Mouse (Mus musculus): Measurements from ENCODE around the gene Zfhx2.
A peak's percentile ranks its signal among the peaks of the same experiment; 100 is the strongest.

The Zfhx2 gene

DNA sequence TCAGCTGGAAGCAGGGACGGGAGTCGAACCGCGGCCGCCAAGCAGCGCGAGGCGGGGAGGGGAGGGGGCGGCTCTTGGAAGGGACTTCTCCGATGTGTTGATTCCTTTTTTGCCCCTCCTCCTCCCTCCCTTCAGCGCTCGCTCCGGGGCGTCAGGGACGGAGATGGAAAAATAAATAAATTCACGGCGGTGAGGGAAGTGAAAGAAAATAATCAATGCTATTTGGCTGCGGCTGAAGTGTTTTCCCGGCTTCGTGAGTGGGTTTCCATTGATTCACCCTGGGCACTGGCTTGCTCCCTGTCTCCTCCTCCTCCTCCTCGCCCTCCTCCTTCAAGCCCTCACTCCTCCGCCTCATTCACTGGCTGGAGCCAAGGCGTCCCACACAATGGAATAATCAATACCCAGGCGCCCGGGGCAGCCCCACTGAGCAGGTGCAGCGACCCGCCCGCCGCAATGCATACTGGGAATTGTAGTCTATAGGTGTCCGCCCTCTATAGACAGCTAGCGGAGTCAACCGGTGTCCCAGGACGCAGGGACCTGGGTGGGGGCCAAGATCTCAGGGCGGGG, at the start of gene Zfhx2:
TSS of gene Zfhx2 (minus strand) at position 314 of the 567 bp plus-strand sequence.
- peak; percentile 57 for DNase-seq (ENCODE audit: low spot score)

DNA sequence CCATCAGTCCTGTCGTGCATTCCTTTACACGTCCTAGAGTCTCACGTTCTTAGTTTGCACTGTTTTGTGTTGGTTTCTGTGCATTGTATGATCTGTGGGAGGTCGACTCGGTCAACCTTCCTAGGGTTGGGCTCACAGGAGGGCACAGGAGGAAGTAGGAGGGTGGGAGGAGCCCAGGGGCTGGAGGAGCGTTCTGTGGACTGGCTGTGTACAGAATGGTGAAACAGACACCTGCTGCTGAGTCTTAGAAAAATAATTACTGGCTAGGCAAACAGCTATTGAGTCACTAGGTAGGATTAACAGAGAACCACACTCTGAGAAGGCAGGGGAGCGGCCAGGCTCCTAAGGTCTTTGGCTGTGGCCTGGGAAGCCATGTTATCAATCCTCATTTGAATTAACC, 47.2 kb upstream of the Zfhx2 start:
- DNase-seq (ENCODE audit: low spot score), result no peak

GRCm38 (mm10) chr14:55135676-55136075, 43.6 kb upstream of the Zfhx2 start:
- DNase-seq (ENCODE audit: low spot score), result no peak

DNA sequence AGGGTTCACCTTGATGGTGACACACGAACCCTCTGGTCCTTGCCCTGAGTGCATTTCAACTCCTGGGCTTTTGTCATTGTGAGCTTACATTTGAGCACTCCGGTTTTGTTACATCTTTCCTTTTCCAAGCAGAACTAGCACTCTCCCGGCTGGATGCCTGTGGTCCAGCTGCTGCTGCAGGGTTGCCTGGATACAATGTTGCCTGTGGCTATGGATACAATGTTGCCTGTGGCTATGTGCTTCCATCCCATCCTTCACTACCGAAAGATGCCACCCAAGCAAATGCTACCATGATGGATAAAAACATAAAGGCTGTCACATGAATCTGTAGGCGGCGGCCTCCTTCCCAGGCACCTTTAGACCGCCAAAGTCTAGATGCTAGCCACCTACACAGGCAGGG, 34.4 kb upstream of the Zfhx2 start:
- DNase-seq (ENCODE audit: low spot score), result no peak

- no peak for DNase-seq (ENCODE audit: low spot score)
Measured at GRCm38 (mm10) chr14:55125711-55126110, 33.6 kb upstream of the Zfhx2 start.

DNA sequence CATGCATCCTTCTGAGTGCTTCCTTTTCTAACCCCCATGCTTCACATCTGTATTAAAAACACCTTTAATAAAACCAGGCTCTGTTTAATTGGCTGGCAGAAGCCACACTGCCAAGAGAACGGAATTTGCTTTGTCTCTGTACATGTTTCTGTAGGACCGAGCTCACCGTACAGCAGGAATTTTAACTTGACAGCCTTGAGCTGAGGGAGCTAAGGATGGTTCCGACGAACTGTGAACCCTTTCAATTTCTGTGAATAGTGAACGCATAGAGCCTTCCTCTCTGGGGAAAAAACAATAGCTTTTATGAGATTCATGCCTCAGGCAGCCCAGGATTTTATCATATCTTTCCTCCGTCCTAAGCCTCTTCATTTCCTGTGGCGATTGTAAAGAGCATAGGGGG, 30.2 kb upstream of the Zfhx2 start:
- no peak for DNase-seq (ENCODE audit: low spot score)

GRCm38 (mm10) chr14:55121947-55122346, 29.8 kb upstream of the Zfhx2 start:
- no peak for DNase-seq (ENCODE audit: low spot score)

- DNase-seq (ENCODE audit: low spot score), result no peak
Measured at GRCm38 (mm10) chr14:55119421-55120134, 27.5 kb upstream of the Zfhx2 start.

- no peak for DNase-seq (ENCODE audit: low spot score)
Measured at GRCm38 (mm10) chr14:55118852-55119251, 26.7 kb upstream of the Zfhx2 start.

DNA sequence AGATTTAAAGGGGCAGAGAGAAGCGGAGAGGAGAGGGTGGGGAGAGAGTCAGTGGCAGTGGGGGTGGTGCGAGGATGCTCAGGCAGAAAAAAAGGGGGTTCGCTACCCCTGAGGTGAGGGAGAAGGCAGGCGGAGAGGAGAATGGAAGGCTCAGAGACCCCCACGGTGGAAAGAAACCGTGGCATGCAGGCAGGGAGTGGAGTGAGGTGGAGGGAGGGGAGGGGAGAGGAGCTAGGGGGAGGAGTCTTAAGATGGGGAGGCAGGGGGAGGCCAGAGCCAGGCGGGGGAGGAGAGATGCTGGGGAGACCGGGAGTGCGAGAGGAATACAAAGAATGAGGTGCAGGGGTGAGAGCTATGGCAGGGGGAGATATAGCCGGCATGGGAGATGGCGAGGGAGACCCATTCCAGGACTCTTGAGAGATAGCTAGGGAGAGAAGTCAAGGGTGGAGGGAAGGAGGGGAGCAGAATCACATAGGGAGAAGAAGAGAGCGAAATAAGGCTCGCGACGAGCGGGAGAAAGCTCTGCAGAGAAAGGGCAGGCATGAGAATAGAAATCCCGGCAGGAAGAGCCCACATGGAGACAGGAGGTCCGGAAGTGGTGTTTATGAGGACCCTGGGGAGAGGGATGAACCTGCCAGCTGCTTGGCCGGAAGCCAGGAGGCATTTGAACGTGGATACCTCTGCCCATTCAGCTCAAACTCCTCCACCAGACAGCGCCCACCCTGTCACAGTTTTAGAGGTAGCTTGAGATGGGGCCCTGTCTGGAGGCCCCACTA, 24.5 kb upstream of the Zfhx2 start, which contains the start of gene Jph4:
TSS of gene Jph4 (minus strand) at position 511 of the 776 bp plus-strand sequence.
- no peak for DNase-seq (ENCODE audit: low spot score)

- DNase-seq (ENCODE audit: low spot score), result no peak
Measured at GRCm38 (mm10) chr14:55115846-55116245, 23.7 kb upstream of the Zfhx2 start.

DNA sequence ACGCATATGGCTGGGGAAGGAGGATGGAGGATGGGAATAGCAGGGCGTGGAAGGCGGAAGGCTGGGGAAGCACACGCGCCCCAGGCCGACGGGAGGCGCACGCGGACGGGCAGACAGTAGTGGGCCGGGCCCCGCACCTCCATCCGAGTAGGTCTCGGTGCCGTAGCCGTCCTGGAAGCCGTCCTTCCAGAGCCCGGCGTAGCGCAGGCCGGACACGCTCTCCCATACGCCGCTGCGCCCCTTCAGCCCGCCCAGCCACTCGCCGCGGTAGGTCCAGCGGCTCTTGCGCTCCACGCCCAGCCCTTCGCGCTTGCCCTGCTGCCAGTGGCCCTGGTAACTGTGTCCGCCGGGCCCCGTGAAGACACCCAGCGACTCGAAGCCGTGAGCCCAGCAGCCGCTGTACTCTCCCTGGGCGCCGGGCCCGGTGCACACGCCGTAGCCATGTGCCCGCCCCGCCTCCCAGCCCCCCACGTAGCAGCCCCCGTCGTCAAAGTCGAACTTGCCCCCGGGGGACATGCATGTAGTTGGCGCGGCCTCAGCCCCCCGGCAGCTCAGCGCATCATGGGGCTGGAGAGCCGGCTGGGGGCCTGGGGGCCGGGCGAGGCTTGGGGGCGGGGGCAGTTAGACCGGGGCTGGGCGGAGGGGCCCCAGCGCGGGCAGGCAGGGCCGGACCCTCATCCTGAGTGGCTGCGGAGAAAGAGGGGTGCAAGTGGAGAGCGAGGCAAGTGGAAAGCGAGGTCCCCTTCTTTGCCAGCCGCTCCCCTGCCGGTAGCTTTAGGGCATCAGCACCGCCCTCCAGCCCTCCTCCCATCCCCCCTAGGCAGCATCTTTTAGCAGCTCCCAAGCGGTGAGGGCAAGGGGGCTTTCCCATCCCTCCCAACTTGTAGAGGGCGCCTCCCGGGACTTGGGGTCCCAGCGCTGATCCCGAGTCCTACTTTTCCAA, 22.9 kb upstream of the Zfhx2 start:
- DNase-seq (ENCODE audit: low spot score), result no peak

DNA sequence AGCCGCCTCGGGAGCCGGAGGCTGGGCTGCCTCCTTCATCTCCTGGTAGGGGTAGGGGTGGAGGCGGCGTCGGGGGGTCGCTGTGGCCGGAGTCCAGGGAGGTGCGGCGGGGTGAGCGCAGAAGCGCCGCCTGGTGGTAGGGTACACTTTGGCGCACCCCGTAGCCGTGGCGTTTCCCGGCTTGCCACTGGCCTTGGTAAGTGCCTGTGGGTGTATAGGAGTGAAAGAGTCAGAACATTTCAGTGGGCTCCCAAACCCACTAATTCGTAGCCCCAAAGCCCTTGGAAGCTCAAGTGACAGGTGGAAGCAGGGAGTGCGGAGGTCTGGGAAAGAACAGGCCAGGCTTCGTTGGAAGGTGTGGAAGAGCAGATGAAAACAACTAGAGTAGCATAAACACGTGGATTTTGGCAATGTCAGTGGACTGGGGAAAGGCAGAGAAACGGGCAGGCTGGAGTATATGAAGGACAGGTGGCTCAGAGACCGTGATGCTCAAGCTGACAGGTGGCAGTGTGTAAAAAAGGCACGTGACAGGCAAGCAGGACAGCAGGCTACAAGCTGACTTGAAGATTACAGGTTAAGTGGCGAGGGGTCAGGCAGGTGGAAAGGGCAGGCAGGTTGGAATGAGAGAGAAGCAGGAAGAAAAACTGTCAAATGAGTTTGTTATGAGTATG, 22.0 kb upstream of the Zfhx2 start:
- peak; percentile 11 for DNase-seq (ENCODE audit: low spot score)

DNA sequence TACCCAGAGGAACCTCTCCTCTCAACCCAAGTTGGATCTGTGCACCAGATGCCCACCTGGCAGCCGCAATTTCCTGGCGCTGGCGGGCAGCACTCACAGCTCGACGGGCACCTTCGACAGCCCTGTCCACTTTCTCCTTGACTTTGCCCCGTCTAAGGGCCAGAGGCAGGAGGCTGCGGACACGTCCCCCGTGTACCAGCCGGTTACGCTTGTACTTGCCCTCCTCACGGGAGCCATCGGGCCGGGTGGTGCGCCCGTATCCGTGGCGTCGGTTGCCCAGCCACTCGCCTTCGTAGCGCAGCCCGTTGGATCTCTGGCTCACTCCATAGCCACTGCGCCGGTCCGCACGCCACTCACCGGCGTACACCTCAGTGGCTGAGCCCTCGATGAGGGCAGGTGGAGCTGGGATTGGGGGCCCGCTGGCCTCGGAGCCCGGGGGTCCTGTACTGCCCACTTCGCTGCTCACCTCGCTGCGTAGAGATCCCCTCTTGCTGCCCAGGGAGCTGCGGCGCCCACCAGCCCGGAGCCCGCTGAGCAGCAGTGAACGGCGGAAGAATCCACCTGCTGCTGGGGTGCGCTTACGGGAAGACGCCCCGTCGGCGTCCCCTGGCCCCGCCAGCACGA, 21.3 kb upstream of the Zfhx2 start:
- no peak for DNase-seq (ENCODE audit: low spot score)

DNA sequence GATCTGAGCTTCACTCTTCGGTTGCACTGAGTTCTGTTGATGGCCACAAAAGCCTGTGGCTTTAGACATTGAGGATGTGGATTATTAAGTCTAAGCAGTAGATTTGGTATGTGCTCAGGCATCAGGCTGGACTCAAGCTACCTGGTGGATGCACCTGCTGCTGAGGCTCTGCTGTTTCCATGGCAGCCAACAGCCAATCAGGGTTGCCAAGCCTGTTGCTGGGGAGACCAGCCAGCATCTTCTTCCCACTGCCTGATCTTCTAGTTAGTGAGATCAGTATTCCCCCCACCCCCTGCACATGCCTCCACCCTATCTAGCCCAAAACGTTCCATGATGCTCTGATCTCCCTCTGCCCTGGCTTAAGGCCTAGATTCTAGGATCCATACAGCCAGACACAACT, 19.6 kb upstream of the Zfhx2 start:
- DNase-seq (ENCODE audit: low spot score), result no peak

DNA sequence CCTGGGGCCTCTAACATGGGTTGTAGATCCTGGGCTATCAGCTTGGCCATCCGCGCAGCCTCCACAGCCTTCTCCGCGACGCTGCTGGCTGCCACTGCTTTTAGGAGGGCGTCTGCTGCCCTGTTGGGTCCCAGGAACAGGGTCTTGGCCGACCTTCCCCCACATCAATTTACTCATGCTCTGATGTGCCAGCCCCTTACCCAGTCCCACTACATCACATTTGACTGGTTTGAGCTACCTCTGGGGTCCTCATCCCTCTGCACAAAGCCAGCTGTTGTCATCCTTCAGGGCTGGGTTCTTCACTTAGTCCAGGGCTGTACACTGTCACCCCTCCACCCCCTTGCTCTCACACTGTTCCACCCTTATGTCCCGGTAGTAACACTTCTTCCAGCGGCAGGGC, 18.0 kb upstream of the Zfhx2 start:
- no peak for DNase-seq (ENCODE audit: low spot score)

- no peak for DNase-seq (ENCODE audit: low spot score)
Measured at GRCm38 (mm10) chr14:55109048-55109873, 17.1 kb upstream of the Zfhx2 start.

DNA sequence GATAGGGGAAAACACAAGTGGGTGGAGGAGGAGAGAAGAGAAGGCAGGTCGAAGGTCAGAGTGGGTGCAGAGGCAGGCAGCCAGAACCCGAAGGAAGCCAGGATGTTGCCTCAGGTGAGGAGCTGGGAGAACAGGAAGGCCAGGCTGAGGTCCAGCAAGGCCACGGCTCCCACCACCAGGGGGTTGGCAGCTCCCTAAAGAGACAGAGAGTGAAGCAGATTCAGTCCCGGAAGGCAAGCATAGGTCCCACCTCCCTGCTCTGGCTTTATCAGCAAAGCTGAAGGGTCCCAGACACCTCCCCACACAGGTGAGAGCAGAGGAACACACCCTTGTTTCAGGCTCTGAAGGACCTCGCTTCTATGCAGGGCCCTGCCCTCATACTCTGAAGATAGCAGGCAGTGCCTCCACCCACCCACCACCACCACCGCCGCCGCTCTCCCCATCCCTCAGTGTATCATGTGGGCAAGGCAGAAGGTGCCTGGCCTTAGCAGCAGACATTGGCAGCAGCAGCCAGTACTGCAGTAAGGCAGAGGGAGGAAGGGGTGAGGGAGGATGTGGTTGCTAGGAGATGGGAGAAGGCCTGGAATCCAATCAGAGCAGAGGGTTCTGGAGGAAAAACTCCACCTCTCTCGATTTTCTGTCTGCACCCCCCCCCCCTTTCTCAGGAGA, 16.2 kb upstream of the Zfhx2 start:
- no peak for DNase-seq (ENCODE audit: low spot score)

DNA sequence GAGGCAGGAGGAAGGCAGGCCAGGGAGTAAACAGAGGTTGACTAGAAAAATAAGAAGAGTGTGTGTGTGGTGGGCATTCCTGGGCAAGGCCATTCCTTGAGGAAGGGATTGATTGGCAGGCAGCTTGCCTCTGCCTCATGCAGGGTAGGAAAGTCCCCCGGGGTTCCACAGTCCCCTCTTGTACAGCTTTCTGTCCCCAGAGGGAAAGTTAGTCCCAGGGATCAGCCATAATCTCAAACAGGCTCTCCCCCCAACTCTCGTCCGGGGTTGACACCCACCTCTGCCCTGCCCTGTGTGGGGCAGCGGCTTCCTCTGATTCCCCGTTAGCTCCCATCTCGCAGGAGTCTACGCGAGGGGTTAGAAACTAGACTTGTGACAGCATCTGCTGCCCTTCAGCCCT, 14.9 kb upstream of the Zfhx2 start:
- no peak for DNase-seq (ENCODE audit: low spot score)
